Mouse (Mus musculus) retina, embryonic 14.5 days (tissue): ENCODE data around the gene Hacd4.
"Not testable (repeated sequence)": the region's sequence is repeated elsewhere in the genome, so short reads cannot be mapped to it uniquely, and the experiment has no call there.

ENCODE experiments used
- DNase-seq: peaks from one replicate; pipeline ENCODE4 v3.0.0-alpha.2; 2015; ENCODE audit warnings: low spot score

Hacd4 gene

GRCm38 (mm10) chr4:88432412-88433024 is 6.2 kb downstream of the Hacd4 start:
- no peak for DNase-seq

DNA sequence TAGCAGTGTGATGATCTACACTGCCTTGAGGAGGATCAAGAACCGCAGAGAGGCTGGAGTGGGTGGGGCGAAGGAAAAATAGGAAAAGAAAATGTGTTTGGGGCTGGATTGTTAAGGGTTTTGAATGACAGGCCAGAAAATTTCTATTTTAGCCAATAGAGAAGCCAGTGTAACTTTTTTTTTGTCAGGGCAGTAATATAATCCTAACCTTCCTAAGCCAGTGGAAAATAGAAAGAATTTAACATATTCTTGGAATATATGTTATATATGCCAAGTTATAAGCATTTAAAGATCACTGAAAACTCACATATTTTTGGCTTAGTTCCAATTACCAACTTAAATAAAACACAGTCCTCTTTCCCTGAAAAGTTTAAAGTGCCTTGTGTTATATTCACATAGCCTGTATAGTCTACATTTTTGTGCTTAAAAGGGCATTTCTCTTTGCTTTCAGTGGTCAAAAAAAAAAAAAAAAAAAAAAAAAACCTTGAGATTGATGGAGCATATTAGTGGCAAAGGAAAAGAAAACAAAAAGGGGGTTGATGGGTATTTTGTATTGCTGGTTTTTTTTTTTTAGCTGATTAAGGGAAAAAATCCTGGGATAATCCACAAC is 11.0 kb downstream of the Hacd4 start:
- DNase-seq, result no peak

DNA sequence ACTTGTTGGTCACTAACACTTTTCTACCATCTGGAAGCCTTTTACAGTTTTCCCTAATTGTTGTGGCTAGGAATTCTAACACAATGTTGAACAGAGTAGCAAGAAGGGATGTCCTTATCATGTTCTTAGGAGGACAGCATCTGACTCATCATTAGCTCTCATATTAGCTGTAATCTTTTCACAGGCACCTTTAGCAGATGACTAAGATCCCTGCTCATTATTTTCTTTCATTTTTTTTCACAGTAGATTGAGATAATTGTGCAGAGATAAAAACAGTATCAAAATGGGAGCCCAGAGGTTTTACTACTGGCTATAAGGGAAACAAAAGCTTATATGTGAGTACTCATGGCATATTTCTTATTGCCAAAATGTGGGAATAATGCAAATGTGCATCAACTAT is 14.2 kb downstream of the Hacd4 start:
- no peak for DNase-seq

GRCm38 (mm10) chr4:88419378-88419777 is 19.4 kb downstream of the Hacd4 start:
- no peak for DNase-seq

DNA sequence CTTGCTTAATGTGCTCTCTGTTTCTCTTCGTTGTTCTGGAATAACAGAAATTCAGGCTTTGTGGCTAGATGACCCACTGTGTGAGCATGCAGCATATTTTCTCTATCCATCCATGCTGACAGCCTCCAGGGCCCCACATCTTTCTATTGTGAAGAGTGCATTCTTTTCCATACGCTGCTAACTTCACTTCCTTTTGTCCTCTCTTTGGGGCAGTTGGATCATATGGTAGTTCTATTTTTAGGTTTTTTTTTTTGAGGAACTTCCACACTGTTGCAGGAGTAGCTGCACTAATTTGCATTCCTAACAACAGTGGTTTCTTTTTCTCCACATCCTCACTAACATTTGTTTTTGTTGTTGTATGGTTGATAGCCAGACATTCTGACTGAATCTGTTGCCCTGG is 23.7 kb downstream of the Hacd4 start:
- peak; percentile 20 for DNase-seq

- DNase-seq, result no peak
These were observed 26.4 kb downstream of the Hacd4 start for GRCm38 (mm10) chr4:88412331-88412730.

DNA sequence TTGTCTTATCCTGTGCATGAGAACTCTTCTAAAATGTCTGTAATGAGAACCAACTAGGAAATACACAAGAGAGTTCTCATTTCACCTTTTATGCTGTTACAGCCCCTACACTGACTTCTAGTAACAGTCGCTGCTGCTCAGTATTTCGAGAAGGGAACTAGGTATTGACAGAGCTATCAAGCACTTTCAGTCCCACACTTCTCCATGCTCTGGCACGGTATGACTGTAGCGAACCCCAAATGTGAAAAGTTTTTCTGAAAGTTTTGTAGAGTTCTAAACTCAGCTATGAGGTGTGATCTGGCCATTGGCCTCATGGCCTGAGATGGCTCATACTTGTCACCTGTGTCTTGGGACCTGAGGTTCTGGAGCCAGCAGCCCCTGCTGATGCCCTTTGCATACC is 29.4 kb downstream of the Hacd4 start:
- DNase-seq, result no peak

- DNase-seq, result peak; percentile 12
These were observed 31.6 kb downstream of the Hacd4 start for GRCm38 (mm10) chr4:88406887-88407696.

DNA sequence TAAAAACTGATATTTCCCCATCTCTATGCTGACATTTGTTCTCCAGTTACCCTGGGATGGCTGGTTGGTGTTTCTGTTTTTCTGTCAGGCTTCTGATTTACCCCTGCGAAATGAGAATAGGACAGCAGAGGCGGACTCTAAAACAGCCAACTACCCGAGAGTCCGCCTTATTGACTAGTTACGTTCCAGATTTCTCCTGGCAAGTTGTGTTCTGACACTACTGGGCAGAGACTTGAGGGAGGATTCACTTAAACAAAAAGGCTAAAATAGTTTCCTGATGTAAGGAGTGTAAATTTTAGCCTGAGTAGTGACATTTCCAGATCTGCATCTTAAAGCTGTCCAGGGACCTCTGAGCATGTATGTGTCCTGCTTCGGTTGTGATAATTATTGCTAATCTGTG is 35.8 kb downstream of the Hacd4 start:
- DNase-seq, result no peak

GRCm38 (mm10) chr4:88400992-88401313 is 37.8 kb downstream of the Hacd4 start:
- no peak for DNase-seq

DNA sequence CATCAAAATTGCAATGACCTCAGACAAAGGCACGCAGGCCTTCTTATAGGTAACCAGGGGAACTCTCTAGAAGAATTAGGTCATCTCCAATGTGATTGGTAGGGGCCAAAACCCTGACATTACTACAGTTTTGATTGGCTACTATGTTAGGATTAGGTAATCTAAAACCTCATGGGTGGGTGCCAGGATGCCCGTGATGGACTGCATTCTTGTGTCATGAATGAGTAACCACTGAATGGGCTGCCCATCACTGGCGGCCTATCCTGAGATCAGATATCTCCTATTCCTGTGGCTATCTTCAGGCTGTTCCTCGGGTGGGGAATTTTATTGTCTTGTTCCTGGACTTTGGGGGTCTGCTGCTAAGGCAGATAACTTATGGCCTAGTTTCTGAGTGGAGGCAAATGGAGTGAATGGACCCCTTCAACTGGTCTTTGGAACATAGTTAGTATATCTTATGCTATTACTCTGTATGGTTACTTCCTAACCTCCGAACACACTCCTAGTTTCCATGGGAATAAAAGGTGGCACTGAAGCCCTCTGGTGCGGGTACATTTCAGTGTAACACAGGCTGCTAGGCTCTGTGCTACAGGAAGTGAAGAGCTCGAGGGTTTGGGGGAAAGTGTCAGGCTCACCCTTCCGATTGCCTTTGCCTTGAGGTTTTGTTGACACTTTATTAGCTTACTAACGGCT is 38.3 kb downstream of the Hacd4 start:
- DNase-seq, result no peak

GRCm38 (mm10) chr4:88396995-88397521 is 41.7 kb downstream of the Hacd4 start:
- DNase-seq, result no peak

GRCm38 (mm10) chr4:88395717-88396116 is 43.0 kb downstream of the Hacd4 start:
- DNase-seq, result no peak

DNA sequence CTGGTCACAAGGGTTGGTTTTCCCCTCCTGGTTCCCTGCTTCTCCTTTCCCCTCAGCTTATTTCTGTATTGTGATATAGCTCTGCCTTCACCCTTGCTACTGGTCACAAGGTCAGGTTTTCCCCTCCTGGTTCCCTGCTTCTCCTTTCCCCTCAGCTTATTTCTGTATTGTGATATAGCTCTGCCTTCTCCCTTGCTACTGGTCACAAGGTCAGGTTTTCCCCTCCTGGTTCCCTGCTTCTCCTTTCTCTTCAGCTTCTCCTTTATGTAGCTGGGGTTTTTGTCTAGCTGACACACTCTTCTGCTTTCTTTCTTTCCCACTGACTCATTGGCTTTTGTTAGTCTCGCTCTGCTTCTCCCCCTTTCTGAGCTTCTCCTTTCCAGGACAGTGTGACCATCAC is 48.1 kb downstream of the Hacd4 start:
- DNase-seq, result not testable (repeated sequence)

GRCm38 (mm10) chr4:88390036-88390435 is 48.7 kb downstream of the Hacd4 start:
- no peak for DNase-seq

GRCm38 (mm10) chr4:88372293-88373224 is 66.2 kb downstream of the Hacd4 start:
- no peak for DNase-seq

GRCm38 (mm10) chr4:88370819-88371218 is 67.9 kb downstream of the Hacd4 start:
- DNase-seq, result no peak

DNA sequence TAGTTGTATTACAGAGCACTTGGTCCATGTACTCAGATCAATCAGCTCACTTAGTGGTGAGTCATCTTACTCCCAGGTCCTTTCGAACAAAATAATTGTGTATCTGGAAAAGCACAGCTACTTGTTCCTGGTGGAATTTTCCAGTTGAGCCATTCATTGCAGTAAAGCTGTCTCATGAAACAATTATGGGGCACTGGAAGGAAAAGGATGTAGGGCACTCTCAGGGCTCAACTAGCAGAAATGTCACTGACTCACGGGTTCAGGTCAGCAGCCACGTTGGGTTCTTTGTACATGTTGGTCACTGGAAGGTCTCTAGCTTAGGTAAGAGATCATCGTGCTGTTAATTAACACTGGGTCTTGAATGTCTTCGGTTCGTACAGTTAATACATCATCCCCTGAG is 68.8 kb downstream of the Hacd4 start:
- DNase-seq, result no peak

GRCm38 (mm10) chr4:88357431-88357830 is 81.3 kb downstream of the Hacd4 start:
- DNase-seq, result no peak

DNA sequence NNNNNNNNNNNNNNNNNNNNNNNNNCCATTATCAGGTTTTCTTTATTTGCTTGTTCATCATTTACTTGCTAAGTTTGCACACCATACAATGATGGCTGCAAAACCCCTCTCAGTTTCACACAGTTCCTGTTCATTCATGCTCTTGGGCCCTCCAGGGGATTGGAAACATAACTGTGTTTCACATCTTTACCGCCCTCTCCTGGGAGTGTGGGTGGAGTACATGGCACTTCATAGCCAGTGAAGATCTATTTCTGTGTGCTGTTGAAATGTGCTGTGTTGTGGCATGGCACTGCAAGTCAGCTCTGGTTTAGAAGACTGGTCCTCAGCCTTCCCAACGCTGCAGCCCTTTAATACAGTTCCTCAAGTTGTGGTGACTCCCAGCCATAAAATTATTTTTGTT is 82.1 kb downstream of the Hacd4 start:
- peak; percentile 45 for DNase-seq

DNA sequence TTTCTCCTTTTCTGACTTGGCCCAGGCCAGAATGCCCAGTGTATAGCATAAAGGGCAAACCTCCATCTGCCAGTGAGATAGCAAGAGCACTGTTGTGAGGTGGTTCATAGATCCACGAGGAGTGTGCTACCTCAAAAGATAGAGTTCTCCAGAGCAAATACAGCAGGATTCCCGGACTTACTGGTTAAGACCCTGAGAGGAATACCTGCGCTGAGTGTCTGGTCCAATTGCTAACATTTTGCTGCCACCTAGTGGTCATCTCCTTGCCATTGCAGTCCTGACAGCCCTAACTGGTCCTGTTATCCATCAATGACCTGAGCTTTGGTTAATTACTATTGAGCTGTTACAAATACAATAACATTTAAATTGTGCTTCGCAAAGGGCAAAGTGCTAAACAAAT is 87.8 kb downstream of the Hacd4 start:
- DNase-seq, result peak; percentile 96
